Mouse (Mus musculus) embryonic facial prominence, embryonic 15.5 days (tissue): Measurements from ENCODE around the gene Ano6. TPM values are rescaled to one million over a fixed set of nuclear protein-coding genes. Genes with fewer than 3 reads are reported as not detected.

Experiments used
- ATAC-seq: fragments of 200-750 bp; cut with Nextera tagmentation; 2 replicates; pipeline ENCODE4 v1.8.0; 2017; ENCODE audit warnings: low read depth, moderate TSS enrichment; ENCODE audit not compliant: insufficient number of reproducible peaks, low FRiP score, low TSS enrichment
- H3K27ac ChIP-seq: fragments of 300-500 bp; sonication (generic); replicated peaks from 2 replicates; pipeline ENCODE4 v1.5.1; 2015; ENCODE audit warnings: mild to moderate bottlenecking, inconsistent platforms
- H3K27me3 ChIP-seq: fragments of 300-500 bp; sonication (generic); 2 replicates; pipeline ENCODE4 v1.6.1; 2015; ENCODE audit warnings: inconsistent platforms
- H3K36me3 ChIP-seq: fragments of 300-500 bp; sonication (generic); 2 replicates; pipeline ENCODE4 v1.6.1; 2015; ENCODE audit warnings: mild to moderate bottlenecking, inconsistent platforms
- H3K4me1 ChIP-seq: fragments of 300-500 bp; sonication (generic); 2 replicates; pipeline ENCODE4 v1.6.1; 2015; ENCODE audit warnings: inconsistent platforms
- H3K4me2 ChIP-seq: fragments of 300-500 bp; sonication (generic); replicated peaks from 2 replicates; pipeline ENCODE4 v1.6.1; 2015; ENCODE audit warnings: mild to moderate bottlenecking, inconsistent platforms
- H3K4me3 ChIP-seq: fragments of 300-500 bp; sonication (generic); replicated peaks from 2 replicates; pipeline ENCODE4 v1.5.1; 2015; ENCODE audit warnings: mild to moderate bottlenecking, inconsistent platforms
- H3K9ac ChIP-seq: fragments of 300-500 bp; sonication (generic); 2 replicates; pipeline ENCODE4 v1.6.1; 2015; ENCODE audit warnings: inconsistent platforms
- H3K9me3 ChIP-seq: fragments of 300-500 bp; sonication (generic); replicated peaks from 2 replicates; pipeline ENCODE4 v1.6.1; 2016; ENCODE audit warnings: inconsistent platforms
- WGBS: fragments of 180-500 bp; shearing (Covaris S2); methylation state at CpG from one replicate; pipeline ENCODE4 v1.1.7; 2015; 5-methylcytosine and 5-hydroxymethylcytosine counted together
- polyA plus RNA-seq: library from polyadenylated mRNA; unstranded; fragments of >200 nt; fragmentation: Nextera tagmentation; extraction: Ambion mirVana; gene quantifications from 2 replicates; pipeline ENCODE4 v1.2.1, GENCODE M21; 2015

Ano6 gene
- polyA plus RNA-seq, 1 experiment from 2014 or later = 51.5 TPM

GRCm38 (mm10) chr15:95865311-95866100 is 74.9 kb downstream of the Ano6 start:
- H3K27ac ChIP-seq = no peak overlapping the region
- ATAC-seq = no peak
- no peak overlapping the region for H3K4me2 ChIP-seq
- no peaks in the 10 kb centered on the region for H3K27me3 ChIP-seq
- no peak overlapping the region for H3K9ac ChIP-seq
- no peak overlapping the region for H3K4me3 ChIP-seq
- WGBS = 87% methylated on average over 17 of the region's 17 CpGs
- H3K9me3 ChIP-seq = no peaks in the 10 kb centered on the region
- peaks cover 3% of the 10 kb centered on the region; the same call in 1 of the 2 replicates for H3K36me3 ChIP-seq
- H3K4me1 ChIP-seq = 0 out of 2 replicates have a peak, but pooled peaks cover 3% of the 10 kb centered on the region

GRCm38 (mm10) chr15:95868172-95868571 is 77.5 kb downstream of the Ano6 start:
- H3K4me2 ChIP-seq = no peak overlapping the region
- H3K9ac ChIP-seq = no peak overlapping the region
- H3K27ac ChIP-seq = no peak overlapping the region
- H3K4me1 ChIP-seq = 0 out of 2 replicates have a peak, but pooled peaks cover 3% of the 10 kb centered on the region
- ATAC-seq = no peak
- no peaks in the 10 kb centered on the region for H3K9me3 ChIP-seq
- H3K4me3 ChIP-seq = no peak overlapping the region
- H3K36me3 ChIP-seq = peaks cover 3% of the 10 kb centered on the region; the same call in 1 of the 2 replicates
- H3K27me3 ChIP-seq = no peaks in the 10 kb centered on the region
- 69% methylated on average over 4 of the region's 4 CpGs for WGBS

DNA sequence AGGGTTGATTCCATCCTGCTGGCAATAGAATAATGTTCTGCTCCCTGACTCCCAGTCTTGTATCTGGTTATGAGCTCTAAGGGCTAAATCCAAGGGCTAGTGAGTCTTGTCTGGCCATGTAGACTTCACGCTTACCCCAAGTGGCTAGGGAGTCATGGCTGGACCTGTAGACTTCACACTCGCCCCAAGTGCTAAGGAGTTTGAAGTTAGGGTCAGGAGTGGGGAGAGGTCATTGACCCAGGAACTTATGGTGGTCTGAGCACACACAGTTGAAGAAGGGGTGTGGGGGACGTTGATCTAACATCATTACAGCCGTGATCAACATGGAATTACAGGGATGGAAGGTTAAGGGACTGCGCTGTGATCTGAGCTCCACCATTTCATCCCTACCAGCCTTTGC is 79.0 kb downstream of the Ano6 start:
- Histone ChIP-seq H3K4me2 (no peak overlapping the region), H3K9me3 (no peaks in the 10 kb centered on the region), H3K4me1 (no peaks in the 10 kb centered on the region), H3K4me3 (no peak overlapping the region), H3K27me3 (no peaks in the 10 kb centered on the region), H3K36me3 (peaks cover 3% of the 10 kb centered on the region; the same call in 1 of the 2 replicates), H3K27ac (no peak overlapping the region), H3K9ac (no peak overlapping the region)
- ATAC-seq = no peak
- WGBS = 94% methylated on average over 5 of the region's 5 CpGs

GRCm38 (mm10) chr15:95871631-95872030 is 81.0 kb downstream of the Ano6 start:
- no peak overlapping the region for H3K27ac ChIP-seq
- no peak overlapping the region for H3K4me3 ChIP-seq
- 60% methylated on average over 15 of the region's 15 CpGs for WGBS
- H3K36me3 ChIP-seq = no peaks in the 10 kb centered on the region
- no peaks in the 10 kb centered on the region for H3K9me3 ChIP-seq
- no peak overlapping the region for H3K4me2 ChIP-seq
- no peaks in the 10 kb centered on the region for H3K27me3 ChIP-seq
- no peaks in the 10 kb centered on the region for H3K4me1 ChIP-seq
- ATAC-seq = no peak
- H3K9ac ChIP-seq = no peak overlapping the region

- Histone ChIP-seq H3K4me1 (no peaks in the 10 kb centered on the region), H3K27ac (no peak overlapping the region), H3K4me3 (no peak overlapping the region), H3K4me2 (no peak overlapping the region), H3K27me3 (no peaks in the 10 kb centered on the region), H3K36me3 (no peaks in the 10 kb centered on the region), H3K9me3 (no peaks in the 10 kb centered on the region), H3K9ac (no peak overlapping the region)
- no peak for ATAC-seq
- 83% methylated on average over 8 of the region's 8 CpGs for WGBS
Observed at GRCm38 (mm10) chr15:95872447-95872846, 81.8 kb downstream of the Ano6 start.

DNA sequence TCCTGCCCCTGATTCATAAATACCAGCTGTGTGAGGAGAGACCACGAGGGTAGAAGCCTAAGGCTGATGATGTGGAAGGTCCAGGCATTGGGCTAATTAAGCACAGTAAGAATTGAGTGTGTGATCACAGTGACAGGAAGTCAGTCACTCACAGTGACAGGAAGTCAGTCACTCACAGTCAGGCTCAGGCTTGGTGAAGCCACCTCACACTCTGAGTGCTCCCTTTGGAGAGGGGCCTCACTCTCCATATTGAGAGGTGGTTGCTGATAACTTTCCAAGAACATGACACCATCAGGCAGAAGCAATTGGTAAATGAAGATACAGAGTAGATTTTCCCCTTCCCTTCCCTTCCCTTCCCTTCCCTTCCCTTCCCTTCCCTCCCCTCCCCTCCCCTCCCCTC is 82.6 kb downstream of the Ano6 start:
- Histone ChIP-seq H3K27me3 (no peaks in the 10 kb centered on the region), H3K27ac (no peak overlapping the region), H3K36me3 (no peaks in the 10 kb centered on the region), H3K9ac (no peak overlapping the region), H3K4me2 (no peak overlapping the region), H3K9me3 (no peaks in the 10 kb centered on the region), H3K4me3 (no peak overlapping the region), H3K4me1 (no peaks in the 10 kb centered on the region)
- WGBS = 30% methylated on average over 1 of the region's 1 CpGs
- no peak for ATAC-seq

DNA sequence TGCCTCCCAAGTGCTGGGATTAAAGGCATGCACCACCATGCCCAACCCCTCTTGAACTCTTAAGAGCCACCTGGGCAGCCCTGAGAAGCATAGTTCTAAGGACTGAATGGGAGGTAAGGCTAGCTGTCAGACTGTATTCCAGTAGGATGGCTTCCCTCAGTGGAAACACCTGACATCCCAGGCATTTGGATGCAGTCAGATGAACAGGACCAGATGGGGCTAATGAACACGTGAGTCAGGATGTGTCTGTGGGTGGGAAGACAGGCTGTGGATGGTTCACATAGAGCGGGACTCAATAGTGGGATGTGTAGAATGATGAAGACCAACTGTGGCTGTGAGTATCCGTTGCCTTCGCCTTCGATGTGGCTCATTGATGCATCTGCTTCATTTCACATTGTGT is 83.6 kb downstream of the Ano6 start:
- no peak overlapping the region for H3K27ac ChIP-seq
- no peak overlapping the region for H3K9ac ChIP-seq
- H3K36me3 ChIP-seq = no peaks in the 10 kb centered on the region
- no peak overlapping the region for H3K4me3 ChIP-seq
- no peaks in the 10 kb centered on the region for H3K9me3 ChIP-seq
- no peak for ATAC-seq
- no peaks in the 10 kb centered on the region for H3K4me1 ChIP-seq
- no peaks in the 10 kb centered on the region for H3K27me3 ChIP-seq
- 84% methylated on average over 5 of the region's 5 CpGs for WGBS
- no peak overlapping the region for H3K4me2 ChIP-seq

DNA sequence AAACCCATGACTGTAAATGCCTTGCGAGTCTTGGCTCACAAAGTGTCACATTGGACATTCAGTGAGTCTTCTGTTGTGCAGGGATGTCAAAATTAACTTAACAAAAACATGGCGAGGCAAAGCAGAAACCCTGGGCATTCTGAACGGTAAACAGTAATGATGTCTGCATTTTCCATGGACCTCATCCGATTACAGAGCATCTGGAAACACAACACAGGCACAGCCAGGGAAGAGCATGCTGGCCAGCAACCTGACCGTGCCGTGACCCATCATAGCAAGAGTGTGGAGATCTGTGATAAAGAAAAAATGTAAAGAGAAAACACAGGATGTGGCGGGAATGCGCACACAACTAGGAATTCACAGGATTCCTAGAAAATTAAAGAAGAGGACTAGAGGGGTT is 84.1 kb downstream of the Ano6 start:
- 58% methylated on average over 8 of the region's 8 CpGs for WGBS
- Histone ChIP-seq H3K9ac (no peak overlapping the region), H3K27me3 (no peaks in the 10 kb centered on the region), H3K4me1 (no peaks in the 10 kb centered on the region), H3K4me3 (no peak overlapping the region), H3K4me2 (no peak overlapping the region), H3K9me3 (no peaks in the 10 kb centered on the region), H3K36me3 (no peaks in the 10 kb centered on the region), H3K27ac (no peak overlapping the region)
- ATAC-seq = no peak

- ATAC-seq = no peak
- Histone ChIP-seq H3K27ac (no peak overlapping the region), H3K4me3 (no peak overlapping the region), H3K9ac (no peak overlapping the region), H3K4me2 (no peak overlapping the region), H3K4me1 (no peaks in the 10 kb centered on the region), H3K9me3 (no peaks in the 10 kb centered on the region), H3K36me3 (no peaks in the 10 kb centered on the region), H3K27me3 (no peaks in the 10 kb centered on the region)
- 81% methylated on average over 10 of the region's 10 CpGs for WGBS
Observed at GRCm38 (mm10) chr15:95875898-95876297, 85.3 kb downstream of the Ano6 start.

DNA sequence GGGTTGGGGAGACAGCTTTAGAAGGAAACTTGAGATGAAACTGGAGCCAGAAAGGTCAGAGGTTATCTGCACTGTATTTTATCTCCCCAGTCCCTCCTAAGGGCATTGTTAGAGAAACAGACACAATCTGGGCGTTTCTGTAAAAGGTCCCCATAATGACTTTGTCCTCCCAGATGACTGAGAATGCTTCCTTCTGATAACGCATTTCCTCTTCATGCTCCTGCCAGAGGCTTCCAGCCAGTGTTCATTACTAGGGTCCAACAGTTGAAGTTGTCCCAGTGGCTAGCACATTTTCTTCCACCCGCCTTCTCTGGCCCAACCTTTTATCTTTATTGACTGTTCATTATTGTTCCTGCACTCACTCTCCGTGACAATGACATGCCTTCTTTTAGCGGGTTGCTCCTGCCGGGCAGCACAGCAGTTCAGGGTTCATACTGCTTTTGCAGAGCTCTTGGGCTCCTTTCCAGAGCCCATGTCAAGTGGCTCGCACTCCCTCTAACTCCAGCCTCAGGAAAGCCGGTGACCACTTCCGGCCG is 90.0 kb downstream of the Ano6 start:
- H3K4me3 ChIP-seq = no peak overlapping the region
- no peak overlapping the region for H3K27ac ChIP-seq
- H3K9ac ChIP-seq = no peak overlapping the region
- no peak for ATAC-seq
- WGBS = 56% methylated on average over 10 of the region's 10 CpGs
- H3K36me3 ChIP-seq = no peaks in the 10 kb centered on the region
- no peaks in the 10 kb centered on the region for H3K27me3 ChIP-seq
- H3K9me3 ChIP-seq = no peaks in the 10 kb centered on the region
- H3K4me2 ChIP-seq = no peak overlapping the region
- peaks cover 14% of the 10 kb centered on the region for H3K4me1 ChIP-seq

DNA sequence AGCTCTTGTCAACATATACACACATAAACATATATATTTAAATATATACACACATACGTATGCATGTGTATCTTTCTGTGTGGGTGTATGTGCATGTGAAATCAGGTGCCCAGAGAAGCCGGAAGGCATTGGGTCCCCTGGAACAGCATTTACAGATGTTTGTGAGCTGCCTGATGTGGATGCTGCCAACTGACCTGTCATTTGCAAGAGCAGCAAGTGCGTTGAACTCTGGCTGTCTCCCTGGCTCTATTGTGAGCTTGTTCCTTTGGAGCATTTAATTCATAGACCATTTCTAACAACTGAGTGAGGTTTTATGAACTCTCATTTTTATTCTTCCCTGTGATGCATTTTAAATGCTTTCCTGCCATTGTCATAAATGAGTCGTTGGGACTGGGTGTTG is 91.8 kb downstream of the Ano6 start:
- ATAC-seq = no peak
- Histone ChIP-seq H3K9me3 (no peaks in the 10 kb centered on the region), H3K4me3 (no peak overlapping the region), H3K27me3 (no peaks in the 10 kb centered on the region), H3K27ac (no peak overlapping the region), H3K36me3 (no peaks in the 10 kb centered on the region), H3K9ac (no peak overlapping the region), H3K4me1 (peaks cover 31% of the 10 kb centered on the region), H3K4me2 (no peak overlapping the region)
- WGBS = 94% methylated on average over 4 of the region's 4 CpGs

DNA sequence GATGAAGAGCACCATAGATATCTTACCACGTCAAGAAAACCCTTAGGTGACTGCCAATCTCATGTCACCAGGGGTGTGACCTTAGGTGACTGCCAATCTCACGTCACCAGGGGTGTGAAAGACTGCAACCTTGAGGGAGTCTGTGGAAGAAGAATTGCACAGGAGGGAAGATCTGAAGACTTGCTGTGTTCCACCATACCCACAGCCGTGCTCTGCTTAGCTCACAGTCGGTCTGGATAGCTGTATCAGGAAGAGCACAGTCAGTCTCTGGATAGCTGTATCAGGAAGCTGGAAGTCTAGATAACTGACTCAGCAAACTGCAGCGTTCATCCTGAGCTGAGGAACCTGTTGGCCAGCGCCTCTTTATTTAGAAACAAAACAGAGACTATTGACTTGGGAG is 92.9 kb downstream of the Ano6 start:
- peaks cover 42% of the 10 kb centered on the region for H3K4me1 ChIP-seq
- H3K9me3 ChIP-seq = no peaks in the 10 kb centered on the region
- ATAC-seq = no peak
- 72% methylated on average over 6 of the region's 6 CpGs for WGBS
- H3K27me3 ChIP-seq = no peaks in the 10 kb centered on the region
- H3K9ac ChIP-seq = no peak overlapping the region
- H3K36me3 ChIP-seq = no peaks in the 10 kb centered on the region
- H3K4me2 ChIP-seq = no peak overlapping the region
- H3K27ac ChIP-seq = no peak overlapping the region
- H3K4me3 ChIP-seq = no peak overlapping the region
